Mouse (Mus musculus) 3134 (cell line): ENCODE results near the gene Inppl1.

Experiments used
- DNase-seq: peaks from one replicate; pipeline ENCODE4 v3.0.0-alpha.2; 2011; ENCODE audit warnings: low spot score; ENCODE audit not compliant: insufficient read length; ENCODE audit errors: extremely low read depth

The Inppl1 gene

GRCm38 (mm10) chr7:101837606-101838471 is at the start of gene Inppl1:
Gene Inppl1 (minus strand): TSS chr7:101838229.
- peak; percentile 88 for DNase-seq

GRCm38 (mm10) chr7:101886274-101886673 is 48.2 kb upstream of the Inppl1 start:
- DNase-seq: no peak

GRCm38 (mm10) chr7:101884160-101884559 is 46.1 kb upstream of the Inppl1 start:
- no peak for DNase-seq

- no peak for DNase-seq
Measured at GRCm38 (mm10) chr7:101882413-101883154, 44.6 kb upstream of the Inppl1 start.

GRCm38 (mm10) chr7:101880855-101881254 is 42.8 kb upstream of the Inppl1 start:
- DNase-seq: no peak

- no peak for DNase-seq
Measured at GRCm38 (mm10) chr7:101875978-101876377, 37.9 kb upstream of the Inppl1 start.

- DNase-seq: no peak
Measured at GRCm38 (mm10) chr7:101871296-101871695, 33.3 kb upstream of the Inppl1 start.

- no peak for DNase-seq
Measured at GRCm38 (mm10) chr7:101870629-101871028, 32.6 kb upstream of the Inppl1 start, which contains the start of gene Folr1. Gene Folr1 (minus strand): TSS chr7:101870788.

GRCm38 (mm10) chr7:101869163-101869500 is 31.1 kb upstream of the Inppl1 start:
- no peak for DNase-seq

- DNase-seq: no peak
Measured at GRCm38 (mm10) chr7:101868241-101869162, 30.5 kb upstream of the Inppl1 start.

GRCm38 (mm10) chr7:101867482-101867881 is 29.5 kb upstream of the Inppl1 start:
- DNase-seq: no peak

GRCm38 (mm10) chr7:101866491-101867265 is 28.6 kb upstream of the Inppl1 start:
- no peak for DNase-seq

GRCm38 (mm10) chr7:101863415-101863814 is 25.4 kb upstream of the Inppl1 start, which contains the start of gene Anapc15:
Gene Anapc15 (plus strand): TSS chr7:101863715.
- DNase-seq: no peak

- no peak for DNase-seq
Measured at GRCm38 (mm10) chr7:101862291-101862690, 24.3 kb upstream of the Inppl1 start.

- DNase-seq: no peak
Measured at GRCm38 (mm10) chr7:101860978-101861377, 22.9 kb upstream of the Inppl1 start.

GRCm38 (mm10) chr7:101858362-101858761 is 20.3 kb upstream of the Inppl1 start:
- no peak for DNase-seq

GRCm38 (mm10) chr7:101857094-101857493 is 19.1 kb upstream of the Inppl1 start, which contains the start of gene Folr2:
Gene Folr2 (minus strand): TSS chr7:101857194.
- no peak for DNase-seq

- peak; percentile 46 for DNase-seq
Measured at GRCm38 (mm10) chr7:101853816-101854215, 15.8 kb upstream of the Inppl1 start.

GRCm38 (mm10) chr7:101852846-101853245 is 14.8 kb upstream of the Inppl1 start:
- DNase-seq: no peak

- no peak for DNase-seq
Measured at GRCm38 (mm10) chr7:101851689-101852088, 13.7 kb upstream of the Inppl1 start.
